Mouse (Mus musculus) lung, postnatal 25 days (tissue): ENCODE measurements around the gene Babam2.

ENCODE experiments used
- DNase-seq: peaks from one replicate; pipeline ENCODE4 v3.0.0; 2022; ENCODE audit warnings: low spot score

Gene Babam2

DNA sequence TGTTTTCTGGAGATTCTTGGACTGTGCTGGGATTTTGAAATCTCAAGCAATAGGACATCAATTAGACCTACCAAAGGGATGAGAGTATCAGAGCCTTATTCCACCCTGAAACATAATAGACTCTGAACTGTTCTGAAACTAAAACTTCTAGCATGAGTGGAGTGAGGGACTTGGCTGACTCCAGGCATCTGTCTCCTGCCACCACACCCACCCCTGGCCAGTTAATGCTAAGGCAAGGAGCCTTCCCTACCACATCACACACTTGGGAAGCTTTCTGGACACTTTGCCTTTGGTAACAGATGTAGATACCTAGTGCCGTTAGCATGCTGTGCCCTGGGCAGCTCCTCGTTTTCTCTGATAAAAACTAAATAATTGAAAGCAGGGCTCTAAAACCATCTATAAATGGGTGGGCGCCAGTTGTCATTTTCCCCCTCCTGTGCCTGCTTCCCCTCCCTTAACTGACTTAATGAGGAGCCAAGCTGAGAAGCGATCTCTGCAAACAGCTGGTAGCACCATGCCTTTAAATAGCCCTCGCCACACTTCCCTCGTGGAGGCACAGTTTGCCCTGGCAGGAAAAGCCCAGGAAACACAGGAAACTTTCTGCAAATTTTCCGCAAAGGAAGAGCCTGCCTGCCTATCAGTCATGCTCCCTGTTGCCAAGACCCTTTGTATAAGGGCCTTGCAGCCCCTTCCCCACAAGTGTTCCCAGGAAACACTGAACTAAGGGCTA lies 383.2 kb downstream of the Babam2 start:
- DNase-seq, result no peak

DNA sequence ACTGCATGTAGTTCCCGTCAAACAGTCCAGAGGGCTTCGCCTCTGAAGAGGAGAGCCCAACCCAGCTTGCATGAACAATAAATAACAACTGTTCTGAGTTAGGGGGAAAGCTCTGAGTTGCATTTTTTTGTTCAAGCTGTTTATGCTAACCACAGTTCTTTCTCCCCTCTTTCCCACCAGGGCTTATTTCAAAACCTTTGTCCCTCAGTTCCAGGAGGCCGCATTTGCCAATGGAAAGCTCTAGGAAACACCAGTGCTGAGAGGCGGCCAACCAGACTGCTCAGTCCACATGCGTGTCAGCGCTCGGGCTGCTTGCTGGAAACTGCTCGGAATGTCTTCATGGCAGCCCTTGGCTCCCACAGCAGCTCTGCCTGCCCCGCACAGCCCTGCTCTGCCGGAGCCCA lies 386.9 kb downstream of the Babam2 start:
- DNase-seq, result no peak

DNA sequence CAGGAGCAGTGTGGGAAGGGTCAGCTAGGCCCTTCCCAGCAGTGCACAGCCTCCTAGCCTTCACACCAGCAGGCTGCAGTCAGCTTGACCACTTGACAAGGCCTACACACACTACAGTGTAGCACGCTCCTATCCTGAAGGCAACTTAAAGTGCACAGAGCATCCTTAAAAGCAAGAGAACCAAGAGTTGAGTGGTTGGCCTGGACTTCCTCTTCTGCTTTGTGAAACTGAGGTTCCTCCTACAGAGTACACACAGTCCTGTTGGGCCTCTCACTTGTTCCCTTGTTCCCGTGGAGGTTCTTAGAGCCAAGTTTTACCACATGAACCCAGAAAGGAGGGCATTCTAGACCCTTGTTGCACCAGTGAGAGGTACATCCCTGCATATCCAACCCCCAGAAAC lies 388.1 kb downstream of the Babam2 start:
- no peak for DNase-seq

DNA sequence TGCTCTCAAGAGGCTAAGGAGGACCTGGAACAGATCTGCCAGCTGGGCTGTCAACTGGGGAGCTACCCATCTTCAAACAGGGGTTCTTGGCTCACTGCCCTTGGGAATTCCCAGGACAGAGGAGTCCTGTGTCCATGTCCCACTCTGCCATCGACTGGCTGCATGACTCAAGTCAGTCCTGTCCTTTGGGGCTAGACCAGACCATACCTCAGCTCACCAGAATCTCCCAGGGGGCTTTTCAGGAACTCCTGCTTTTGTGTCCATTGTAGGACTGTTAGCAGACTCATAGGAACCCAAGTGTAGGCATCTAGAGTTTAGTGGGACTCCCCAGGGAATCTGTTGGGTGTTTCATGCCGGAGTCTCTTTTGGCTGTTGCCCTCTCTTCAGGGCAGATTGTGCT lies 388.5 kb downstream of the Babam2 start:
- no peak for DNase-seq

DNA sequence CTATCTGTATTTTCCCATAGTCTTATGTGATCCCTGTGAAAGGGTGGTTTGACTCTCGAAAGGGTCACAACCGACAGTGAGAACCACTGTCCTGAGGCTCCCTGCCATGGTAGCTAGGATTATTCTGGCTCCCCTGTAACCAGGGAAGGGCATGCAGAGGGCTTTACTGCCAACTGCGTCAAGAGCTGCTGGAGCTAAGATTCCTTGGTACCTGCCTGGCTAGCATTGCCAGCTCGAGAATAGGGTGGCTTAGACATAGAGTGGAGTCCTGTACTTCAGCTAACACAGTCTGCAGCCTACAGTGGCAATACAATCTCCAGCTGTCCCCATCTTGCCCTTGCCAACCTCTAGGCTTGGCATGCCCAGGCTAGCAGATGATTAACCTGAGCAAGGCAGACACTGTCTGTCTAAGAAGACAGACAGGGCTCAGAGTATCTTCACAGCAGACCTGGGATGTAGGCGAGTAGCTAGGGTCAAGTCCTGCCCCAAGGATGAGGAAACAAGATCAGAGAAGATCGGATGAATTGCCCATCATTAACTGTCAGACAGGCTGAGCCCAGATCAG lies 389.1 kb downstream of the Babam2 start:
- no peak for DNase-seq

DNA sequence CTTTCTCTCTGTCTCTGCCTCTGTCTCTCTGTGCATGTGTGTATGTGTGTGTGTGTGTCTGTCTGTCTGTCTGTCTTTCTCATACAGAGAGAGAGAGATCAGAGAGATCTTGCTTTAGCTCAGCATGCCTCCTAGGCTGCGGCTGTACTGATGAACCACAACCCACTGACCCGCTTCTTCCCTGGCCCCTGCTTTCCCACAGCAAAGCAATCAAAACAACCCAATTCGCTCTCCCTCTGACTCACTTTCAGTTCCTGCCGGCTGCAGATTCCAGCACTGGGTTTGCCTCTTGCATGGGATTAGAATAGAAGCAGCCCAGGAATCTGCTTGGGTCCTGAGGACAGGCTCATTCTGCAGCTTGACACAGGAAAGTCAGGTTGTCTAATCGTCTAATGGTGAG lies 392.0 kb downstream of the Babam2 start:
- DNase-seq, result no peak

DNA sequence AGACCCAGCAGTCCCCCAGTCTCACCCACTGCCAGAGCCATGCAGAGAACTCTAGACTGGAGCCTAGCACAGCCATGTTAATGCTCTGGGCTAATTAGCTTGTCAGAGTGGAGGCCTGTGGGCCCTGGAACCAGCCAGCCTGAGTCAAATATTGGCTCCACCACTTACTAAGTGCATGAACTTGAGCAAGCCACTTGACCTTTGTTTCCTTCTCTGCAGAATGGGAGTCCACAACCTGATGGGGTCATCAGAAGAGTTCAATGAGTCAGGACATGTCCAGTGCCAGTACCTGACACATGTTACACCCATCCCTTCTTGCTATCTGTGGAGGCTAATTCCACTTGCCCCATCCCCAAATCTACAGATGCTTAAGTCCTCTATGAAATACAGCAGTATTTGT lies 394.8 kb downstream of the Babam2 start:
- DNase-seq, result no peak

DNA sequence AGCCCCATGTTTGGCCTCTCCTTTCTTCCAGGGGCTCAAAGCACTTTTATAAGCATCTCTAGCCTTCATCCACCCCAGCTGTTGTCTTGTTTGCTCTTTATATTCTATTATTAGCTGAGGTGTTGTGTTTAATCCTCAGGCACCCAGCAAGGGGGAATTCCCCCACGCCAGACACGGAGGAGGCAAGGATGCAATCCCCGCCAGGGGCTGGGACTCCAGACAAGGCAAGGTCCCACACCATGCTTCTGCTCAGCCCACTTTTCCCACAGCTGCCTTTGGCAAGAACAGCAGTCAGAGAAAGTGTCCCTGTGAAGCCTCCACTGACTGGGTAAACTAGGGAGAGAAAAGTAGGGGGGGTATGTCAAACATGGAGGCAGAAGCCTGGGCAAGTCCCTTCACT lies 401.2 kb downstream of the Babam2 start:
- no peak for DNase-seq

DNA sequence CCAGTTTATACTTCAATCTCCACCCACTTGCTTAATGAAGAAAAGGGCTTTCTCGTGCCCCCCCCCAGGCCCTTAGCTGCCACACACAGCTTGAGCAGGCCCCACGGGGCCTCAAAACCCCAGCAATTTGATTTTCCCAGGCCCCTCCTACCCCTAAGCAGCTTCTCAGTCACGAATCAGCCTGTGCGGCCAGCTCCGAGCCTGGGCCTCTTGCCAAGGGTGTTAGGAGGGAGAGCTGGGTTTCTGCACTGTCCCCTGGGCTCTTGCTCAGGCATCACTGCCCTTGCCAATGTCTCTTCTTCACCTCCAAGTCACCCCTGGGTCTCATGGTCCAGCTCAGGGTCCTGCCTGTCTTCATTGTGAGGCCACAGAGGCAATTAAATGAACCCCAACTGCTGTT lies 405.0 kb downstream of the Babam2 start:
- DNase-seq, result peak; percentile 19

DNA sequence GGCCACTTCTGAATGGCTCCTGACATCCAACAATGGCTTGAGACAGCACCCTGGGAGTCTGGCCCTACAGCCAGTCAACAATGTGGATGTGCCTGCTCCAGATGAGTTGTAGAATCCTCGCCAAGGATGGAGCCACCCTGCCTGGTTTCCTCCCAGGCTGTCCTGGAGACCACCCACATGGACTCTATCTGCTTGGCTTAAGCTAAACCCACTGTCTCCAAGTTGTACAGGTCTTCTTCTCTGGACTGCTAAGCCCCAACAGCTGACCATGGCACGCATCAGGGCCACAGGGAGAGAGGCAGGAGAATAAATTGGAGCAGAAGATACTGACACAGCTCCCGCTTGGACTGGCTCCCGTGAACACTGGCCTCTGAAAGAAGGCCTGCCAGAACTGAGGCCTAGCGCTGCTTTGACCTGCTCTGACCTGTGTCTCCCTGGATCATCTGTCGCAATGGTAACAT lies 405.5 kb downstream of the Babam2 start:
- peak; percentile 25 for DNase-seq

DNA sequence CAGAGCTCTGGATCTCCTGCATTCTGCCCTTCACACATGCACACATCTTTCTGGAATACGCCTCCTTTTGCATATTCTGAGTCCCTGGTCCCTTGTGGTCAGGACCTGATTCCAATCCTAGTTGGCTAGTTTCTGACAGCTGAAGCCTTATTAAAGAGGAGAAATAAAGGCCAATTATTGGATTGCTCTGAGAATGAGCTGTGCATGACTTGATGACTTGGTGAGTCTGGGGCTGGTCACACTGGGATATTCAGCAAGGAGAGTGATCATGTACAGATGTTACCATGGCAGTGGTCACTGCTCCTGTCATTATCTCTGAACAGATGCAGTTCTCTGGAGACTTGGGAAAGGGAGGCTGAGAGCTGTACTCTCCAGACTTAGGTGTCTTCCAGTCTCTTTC lies 406.1 kb downstream of the Babam2 start:
- DNase-seq, result no peak

DNA sequence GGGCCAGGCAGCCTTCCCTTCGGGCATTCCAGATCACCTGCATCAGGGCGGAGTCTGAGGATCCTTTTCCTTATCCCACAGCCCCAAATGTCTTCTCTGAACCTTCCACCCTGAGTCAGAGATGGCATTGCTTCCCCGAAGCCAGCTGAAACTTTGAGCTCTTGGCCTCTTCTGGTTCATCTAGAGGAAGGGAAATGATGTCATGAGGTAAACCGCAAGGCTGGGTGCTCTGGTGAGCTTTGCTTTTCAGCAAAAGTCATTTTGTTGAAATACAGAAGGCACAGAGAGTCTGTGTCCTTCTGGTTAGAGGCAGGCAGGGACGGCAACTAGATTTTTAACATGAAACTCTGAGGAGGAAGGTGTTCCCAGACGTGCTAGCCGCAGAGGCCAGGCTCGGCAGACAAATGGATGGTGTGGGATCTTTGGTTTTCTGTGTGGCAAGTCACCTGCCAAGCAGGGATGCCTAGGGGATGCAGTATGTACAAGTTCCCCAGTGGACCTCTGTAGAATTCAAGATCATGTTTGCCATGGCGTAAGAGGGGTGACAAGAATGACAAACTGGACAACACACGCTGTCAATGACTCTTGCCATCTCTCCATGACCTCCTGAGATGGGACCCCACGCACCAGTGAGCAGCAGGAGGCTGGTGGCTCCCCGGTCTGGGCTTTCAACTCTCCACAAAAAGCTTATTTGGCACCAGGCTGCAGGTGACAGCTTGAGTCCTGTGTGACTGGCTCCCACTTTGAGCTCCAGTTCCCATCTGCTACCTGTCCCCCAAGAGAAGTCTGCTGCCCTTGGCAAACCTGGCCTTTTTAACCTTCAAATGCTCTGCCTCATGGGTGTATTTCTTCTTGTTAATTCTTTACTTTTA lies 406.9 kb downstream of the Babam2 start:
- DNase-seq, result peak; percentile 56

DNA sequence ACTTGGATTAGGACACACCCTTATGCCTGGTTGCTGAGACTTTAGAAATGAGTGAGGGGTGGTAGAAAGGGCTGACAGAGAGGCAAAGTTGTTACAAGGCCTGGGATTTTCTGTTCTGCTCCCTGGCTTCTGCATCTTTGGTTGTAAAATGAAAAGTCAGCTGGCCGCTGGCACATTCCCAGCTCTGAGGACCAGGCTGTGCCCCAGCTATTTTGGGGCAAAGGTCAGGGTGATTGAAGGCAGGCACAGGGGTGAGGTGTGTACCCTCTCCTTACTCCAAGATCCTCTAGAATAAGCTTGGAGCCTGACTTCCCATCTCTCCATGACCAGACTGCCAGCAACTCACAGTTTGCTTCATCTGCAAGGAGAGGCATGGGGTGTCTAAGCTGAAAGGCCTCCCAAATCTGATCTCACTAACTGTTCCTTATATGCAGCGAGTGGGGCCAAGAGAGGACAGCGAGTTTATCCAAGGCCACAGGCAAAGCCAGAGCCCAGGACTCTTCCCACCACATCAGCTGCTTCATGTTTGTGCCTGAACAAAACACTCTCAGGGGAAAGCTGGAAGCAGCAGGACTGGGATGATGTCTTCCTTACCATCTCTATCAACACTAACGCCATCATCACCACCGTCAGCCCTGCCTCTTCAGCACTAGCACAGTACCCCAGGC lies 409.1 kb downstream of the Babam2 start:
- DNase-seq, result no peak

DNA sequence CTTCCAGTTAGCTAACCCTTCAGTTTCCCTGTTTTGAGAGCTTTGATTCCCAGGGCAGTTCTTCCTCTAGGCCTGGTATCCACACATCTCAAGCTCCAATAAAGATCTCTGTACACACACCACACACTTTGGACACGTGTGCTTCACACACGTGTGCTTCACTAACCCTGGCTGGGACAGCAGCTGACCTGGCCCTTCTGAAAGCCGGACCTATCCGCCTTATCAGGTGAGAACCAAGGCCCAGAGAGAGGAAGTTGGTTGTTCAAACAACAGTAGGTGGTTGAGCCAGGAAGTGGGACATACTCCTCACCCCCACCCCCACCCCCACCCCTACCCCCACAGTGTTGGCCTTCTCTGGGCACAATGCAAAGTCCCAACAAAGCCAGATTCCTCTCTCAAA lies 413.2 kb downstream of the Babam2 start:
- no peak for DNase-seq

DNA sequence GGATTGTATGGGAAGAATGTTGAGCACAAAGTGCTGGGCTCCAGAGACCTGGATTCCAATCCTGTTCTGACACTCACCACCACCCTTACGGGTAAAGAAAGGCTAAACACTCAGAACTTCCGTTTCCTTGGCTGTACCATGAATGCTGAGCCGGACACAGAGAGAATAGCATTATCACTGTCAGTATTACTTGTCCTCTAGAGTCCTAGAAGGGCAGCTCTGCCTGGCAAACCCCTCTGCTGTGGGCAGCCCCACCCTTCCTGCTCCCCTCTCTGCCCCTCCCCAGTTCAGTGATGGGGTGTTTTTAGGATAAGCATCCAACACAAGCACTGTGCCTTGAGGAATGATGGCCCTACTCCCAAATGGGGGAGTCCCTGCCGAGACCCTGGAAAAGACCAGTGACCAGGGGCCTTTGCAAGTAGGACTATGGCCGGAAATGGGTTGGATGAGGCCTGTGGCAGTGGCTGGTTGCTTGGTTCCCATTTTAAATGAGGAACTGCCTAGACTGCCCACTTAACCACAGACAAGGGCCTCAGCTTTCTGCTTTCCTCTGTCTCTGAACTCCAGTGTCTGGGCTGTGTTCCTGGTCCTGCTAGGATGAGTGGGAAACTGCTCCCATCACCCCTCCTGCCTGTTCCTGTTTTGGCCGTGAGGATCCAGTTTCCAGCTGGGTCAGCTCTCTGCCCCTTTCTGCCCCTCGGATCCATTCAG lies 414.9 kb downstream of the Babam2 start:
- DNase-seq, result peak; percentile 35

DNA sequence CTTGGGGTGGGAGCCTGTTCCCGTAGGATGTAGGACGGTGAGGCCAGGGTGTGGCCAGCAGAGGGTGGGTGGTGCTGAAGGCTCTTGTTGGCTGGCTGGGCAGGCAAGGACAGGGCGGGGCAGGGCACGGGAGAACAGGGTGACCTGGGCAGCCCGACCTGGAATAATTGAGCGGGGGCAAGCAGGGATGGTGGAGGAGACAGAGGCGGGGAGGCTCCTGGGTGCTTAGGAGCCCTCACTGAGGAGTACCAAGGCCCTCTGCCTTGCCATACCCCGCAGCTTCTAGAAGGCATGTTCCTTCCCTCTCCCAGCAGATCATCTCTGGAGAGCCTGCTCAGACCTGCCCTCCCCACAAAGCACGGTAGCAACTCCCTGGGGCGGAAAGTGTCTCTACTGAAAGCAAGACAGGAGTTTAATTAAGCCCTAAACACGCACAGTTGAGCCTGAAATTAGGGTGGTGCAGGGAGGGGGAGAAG lies 423.5 kb downstream of the Babam2 start:
- peak; percentile 53 for DNase-seq

DNA sequence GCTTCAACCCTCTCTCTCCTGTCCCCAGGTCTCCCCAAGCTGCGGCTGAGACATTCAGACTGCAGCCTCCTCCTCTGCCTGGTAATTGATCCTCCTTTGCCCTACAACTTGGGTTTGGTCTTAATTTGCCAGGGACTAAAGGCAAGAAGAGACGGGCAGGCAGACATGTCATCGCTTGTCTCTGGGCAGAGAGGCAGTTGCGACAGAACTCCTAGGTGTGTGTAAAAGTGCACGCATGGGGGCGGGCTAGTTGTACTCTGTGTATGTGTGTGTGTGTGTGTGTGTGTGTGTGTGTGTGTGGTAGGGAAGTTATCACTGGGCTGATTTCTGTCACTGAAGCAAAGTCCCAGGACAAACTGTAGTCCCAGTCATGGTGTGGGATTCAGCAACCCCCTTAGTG lies 424.5 kb downstream of the Babam2 start:
- DNase-seq, result no peak

DNA sequence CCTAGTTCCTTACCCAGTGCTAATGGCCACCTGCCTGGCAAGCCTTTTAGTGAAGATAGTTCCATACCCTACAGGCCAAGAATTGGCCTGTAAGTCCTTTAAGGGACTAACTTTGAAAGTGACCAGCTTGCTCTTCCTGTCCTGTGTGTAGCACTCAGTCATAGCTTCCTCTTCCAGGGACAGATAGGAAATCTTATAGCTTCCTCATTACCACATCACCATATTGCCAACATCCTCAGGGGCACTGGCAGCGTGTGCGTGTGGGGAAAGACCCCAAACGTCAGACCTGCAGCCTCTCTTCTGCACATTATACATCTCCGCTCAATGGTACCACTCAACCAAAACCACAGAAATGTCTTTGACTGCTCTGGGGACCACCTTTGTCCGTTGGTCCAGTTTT lies 424.9 kb downstream of the Babam2 start:
- DNase-seq, result no peak

DNA sequence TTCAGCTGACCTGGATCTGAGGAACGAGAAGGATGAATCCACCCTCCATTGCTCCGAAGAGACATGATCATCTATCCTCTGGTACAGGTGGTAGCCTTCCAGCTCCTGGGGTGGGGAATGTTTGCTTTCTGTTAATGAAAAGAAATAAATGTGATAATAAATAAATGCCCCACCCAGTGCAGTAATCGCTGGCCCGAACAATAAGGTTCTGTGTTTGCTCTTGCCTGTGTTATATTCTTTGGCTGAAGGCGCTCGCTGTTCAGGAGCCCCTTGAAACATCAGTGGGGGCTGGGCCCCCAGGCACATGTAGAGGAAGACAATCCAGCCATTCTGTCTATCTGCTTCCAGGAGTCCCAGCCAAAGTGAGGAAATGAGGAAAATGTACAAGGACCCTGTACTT lies 427.5 kb downstream of the Babam2 start:
- no peak for DNase-seq

DNA sequence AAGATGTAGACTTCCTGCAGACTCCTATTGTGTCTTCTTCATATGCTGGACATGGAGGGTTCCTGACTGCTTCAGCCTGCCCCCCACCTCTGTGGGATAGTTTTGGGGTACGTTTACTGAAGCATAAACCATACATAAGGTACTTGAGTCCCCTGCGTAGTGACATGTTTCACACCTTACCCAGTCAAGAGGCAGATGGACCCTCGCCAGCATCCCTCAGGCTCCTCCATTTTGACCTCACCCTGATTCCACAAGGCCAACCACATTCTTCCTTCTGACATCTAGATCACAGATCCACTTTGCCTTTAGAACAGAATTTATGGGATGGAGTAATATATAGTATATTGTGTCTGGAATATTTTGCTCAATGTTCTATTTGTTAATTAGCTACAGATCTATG lies 429.7 kb downstream of the Babam2 start:
- no peak for DNase-seq

DNA sequence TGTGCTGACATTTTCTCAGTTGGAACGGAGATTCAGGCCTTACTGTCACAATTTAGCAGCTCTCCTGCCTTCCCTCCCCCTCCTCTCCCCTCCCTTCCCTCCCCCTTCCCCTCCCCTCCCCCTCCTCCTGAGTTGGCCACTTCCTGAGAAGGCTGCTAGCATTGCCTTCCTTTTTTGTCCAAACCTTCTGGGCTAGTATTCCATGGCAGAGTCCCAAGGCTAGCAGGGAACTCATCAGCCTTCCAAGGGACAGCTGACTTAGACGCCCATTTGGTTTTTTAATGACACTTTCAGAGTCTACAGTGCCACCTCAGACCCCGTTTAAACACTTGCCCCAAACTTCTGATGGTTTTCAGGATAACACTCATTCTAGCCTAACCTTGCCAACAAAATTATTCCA lies 430.4 kb downstream of the Babam2 start:
- no peak for DNase-seq
